Mouse (Mus musculus) right cerebral cortex, adult 2 months (tissue): ENCODE results near the gene Tbrg1.

ENCODE experiments used
- DNase-seq, 2 experiments: peaks; one replicate each; pipeline ENCODE4 v3.0.0; 2021 to 2022; ENCODE audit warnings: low spot score in 2 of 2

Gene Tbrg1

GRCm38 (mm10) chr9:37632305-37632704, 24.8 kb downstream of the Tbrg1 start:
- DNase-seq, result no peak

GRCm38 (mm10) chr9:37629941-37630340, 27.2 kb downstream of the Tbrg1 start:
- no peak for DNase-seq

GRCm38 (mm10) chr9:37628581-37628980, 28.5 kb downstream of the Tbrg1 start:
- no peak for DNase-seq

GRCm38 (mm10) chr9:37627263-37627662, 29.8 kb downstream of the Tbrg1 start:
- no peak for DNase-seq

GRCm38 (mm10) chr9:37626103-37626567, 31.0 kb downstream of the Tbrg1 start:
- peak; percentile 41 to 56 for DNase-seq

- DNase-seq, result peak; percentile 84 to 85
Observed at GRCm38 (mm10) chr9:37625641-37626040, 31.5 kb downstream of the Tbrg1 start.

GRCm38 (mm10) chr9:37625129-37625528, 32.0 kb downstream of the Tbrg1 start:
- DNase-seq, result no peak

GRCm38 (mm10) chr9:37624502-37624901, 32.6 kb downstream of the Tbrg1 start:
- DNase-seq, result no peak

GRCm38 (mm10) chr9:37623981-37624380, 33.1 kb downstream of the Tbrg1 start:
- DNase-seq, result no peak

- DNase-seq, result peak; percentile 59 to 68
Observed at GRCm38 (mm10) chr9:37621290-37621689, 35.8 kb downstream of the Tbrg1 start.

GRCm38 (mm10) chr9:37616770-37617169, 40.3 kb downstream of the Tbrg1 start:
- DNase-seq, result no peak

- DNase-seq, result no peak
Observed at GRCm38 (mm10) chr9:37615220-37615619, 41.9 kb downstream of the Tbrg1 start.

- no peak for DNase-seq
Observed at GRCm38 (mm10) chr9:37614316-37614715, 42.8 kb downstream of the Tbrg1 start.

- DNase-seq, result no peak
Observed at GRCm38 (mm10) chr9:37613911-37614280, 43.2 kb downstream of the Tbrg1 start.

GRCm38 (mm10) chr9:37613182-37613910, 43.8 kb downstream of the Tbrg1 start, which contains the start of gene Spa17:
Spa17 (minus strand) TSS chr9:37613722.
- peak; percentile 79 to 83 for DNase-seq

- no peak for DNase-seq
Observed at GRCm38 (mm10) chr9:37609558-37609957, 47.6 kb downstream of the Tbrg1 start.

GRCm38 (mm10) chr9:37605089-37605488, 52.0 kb downstream of the Tbrg1 start:
- DNase-seq, result no peak

- DNase-seq, result no peak
Observed at GRCm38 (mm10) chr9:37600538-37601205, 56.4 kb downstream of the Tbrg1 start.
